Mouse (Mus musculus): Measurements from ENCODE around the gene Zdhhc17. TPM values are rescaled to one million over a fixed set of nuclear protein-coding genes. Genes with fewer than 3 reads are reported as not detected.

Gene Zdhhc17
- polyA plus RNA-seq, 1 experiment from 2014 or later = 28.0 TPM

DNA sequence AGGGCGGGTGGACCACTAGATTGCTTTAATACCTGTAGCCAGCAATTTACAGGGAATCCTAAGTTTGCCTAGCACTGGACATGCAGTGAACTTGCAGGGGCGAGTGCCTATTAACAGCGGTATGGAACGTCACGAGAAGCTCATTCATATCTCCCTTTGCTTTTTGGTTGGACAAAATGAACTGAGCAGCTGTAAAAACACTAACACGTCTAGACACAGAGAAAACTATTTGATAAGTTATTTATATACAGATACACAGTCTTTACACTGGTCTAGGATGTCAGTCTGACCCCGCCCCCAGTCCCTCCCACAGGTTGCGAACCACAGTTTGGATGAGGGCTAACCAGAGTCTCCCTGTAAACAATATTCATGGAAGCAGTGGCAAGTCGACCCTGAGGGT, 67.1 kb downstream of the Zdhhc17 start:
- ATAC-seq (replicated peaks; ENCODE audit: low FRiP score) = no peak
- no peak overlapping the region for H3K27ac ChIP-seq (ENCODE audit: low read depth, low read length)
- H3K36me3 ChIP-seq (ENCODE audit: control insufficient read depth, insufficient read depth, low read length) = peaks cover 8% of the 10 kb centered on the region; the same call in 1 of the 2 replicates

DNA sequence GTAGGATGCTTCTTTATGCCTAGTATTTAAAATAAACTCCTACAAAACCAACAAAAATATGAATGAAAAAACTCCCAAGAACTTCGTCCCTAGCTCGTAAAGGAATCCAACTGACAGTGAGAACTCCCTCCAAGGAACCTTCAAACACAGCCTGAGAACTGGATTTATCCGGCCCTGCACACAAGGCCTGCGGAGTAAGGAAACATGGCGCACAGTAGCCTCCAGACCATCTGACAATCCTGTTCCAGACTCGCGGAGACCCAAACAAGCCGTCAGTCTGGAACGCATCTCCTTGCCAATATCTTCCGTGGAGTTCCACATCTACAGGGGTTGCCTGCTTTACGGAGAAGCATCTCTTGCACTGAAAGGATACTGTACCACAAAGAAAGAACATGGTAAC, 68.0 kb downstream of the Zdhhc17 start:
- ATAC-seq (replicated peaks; ENCODE audit: low FRiP score) (no peak), DNase-seq (ENCODE audit: low spot score) (no peak)
- no peak overlapping the region for H3K9ac ChIP-seq (ENCODE audit: low read length)
- no peaks in the 10 kb centered on the region for H3K27me3 ChIP-seq (ENCODE audit: control insufficient read depth, insufficient read depth, low read length)
- H3K27ac ChIP-seq (ENCODE audit: low read depth, low read length) = no peak overlapping the region
- 98% methylated on average over 11 of the region's 11 CpGs for WGBS
- H3K4me2 ChIP-seq (ENCODE audit: low read depth, low read length, severe bottlenecking) = no peak overlapping the region
- H3K4me3 ChIP-seq (ENCODE audit: low read depth, low read length) = no peak overlapping the region
- H3K9me3 ChIP-seq (ENCODE audit: control insufficient read depth, low read length) = no peaks in the 10 kb centered on the region
- H3K4me1 ChIP-seq (replicated peaks; ENCODE audit: control insufficient read depth, insufficient read depth, low read length) = no peaks in the 10 kb centered on the region
- H3K36me3 ChIP-seq (ENCODE audit: control insufficient read depth, insufficient read depth, low read length) = peaks cover 8% of the 10 kb centered on the region; the same call in 1 of the 2 replicates

More for the DNA sequence above, 67.1 kb downstream of the Zdhhc17 start:
- no peaks in the 10 kb centered on the region for H3K9me3 ChIP-seq (ENCODE audit: control insufficient read depth, low read length)
- no peak overlapping the region for H3K4me2 ChIP-seq (ENCODE audit: low read depth, low read length, severe bottlenecking)
- no peaks in the 10 kb centered on the region for H3K27me3 ChIP-seq (ENCODE audit: control insufficient read depth, insufficient read depth, low read length)
- DNase-seq (ENCODE audit: low spot score) = no peak
- no peaks in the 10 kb centered on the region for H3K4me1 ChIP-seq (replicated peaks; ENCODE audit: control insufficient read depth, insufficient read depth, low read length)
- H3K9ac ChIP-seq (ENCODE audit: low read length) = no peak overlapping the region
- 91% methylated on average over 9 of the region's 9 CpGs for WGBS
- no peak overlapping the region for H3K4me3 ChIP-seq (ENCODE audit: low read depth, low read length)

DNA sequence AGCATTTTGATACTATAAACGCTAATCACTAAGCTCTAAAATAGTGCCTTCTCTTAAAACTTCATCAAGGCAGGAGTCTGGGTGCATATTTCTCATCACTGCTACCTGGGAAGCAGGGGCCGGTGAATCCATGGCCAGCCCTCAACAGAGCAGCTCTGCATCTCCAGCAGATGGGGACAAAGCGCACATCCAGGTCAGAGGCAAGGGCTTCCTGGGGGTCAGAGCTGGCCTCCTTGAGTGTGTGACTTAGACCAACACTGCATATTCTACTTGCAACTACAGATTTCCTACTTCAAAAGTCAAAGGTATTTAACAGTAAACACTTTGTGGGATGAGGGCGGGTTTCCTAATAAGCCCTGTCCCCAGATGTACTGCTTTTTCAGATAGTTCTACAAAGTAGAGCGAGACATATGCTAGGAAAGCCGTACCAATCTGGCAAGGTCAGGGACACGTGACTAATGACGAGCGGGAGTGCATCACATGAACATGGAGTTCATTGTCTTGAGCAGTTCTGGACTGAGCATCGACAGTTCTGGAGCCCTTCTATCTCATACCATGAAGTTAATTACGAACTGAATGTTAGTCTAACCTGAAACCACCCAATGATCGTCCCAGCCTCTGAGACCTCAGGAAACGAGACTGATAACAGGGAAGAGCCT, 69.1 kb downstream of the Zdhhc17 start:
- 88% methylated on average over 13 of the region's 13 CpGs for WGBS
- Histone ChIP-seq H3K4me1 (replicated peaks; ENCODE audit: control insufficient read depth, insufficient read depth, low read length) (no peaks in the 10 kb centered on the region), H3K27me3 (ENCODE audit: control insufficient read depth, insufficient read depth, low read length) (no peaks in the 10 kb centered on the region), H3K36me3 (ENCODE audit: control insufficient read depth, insufficient read depth, low read length) (peaks cover 8% of the 10 kb centered on the region; the same call in 1 of the 2 replicates), H3K9ac (ENCODE audit: low read length) (no peak overlapping the region), H3K27ac (ENCODE audit: low read depth, low read length) (no peak overlapping the region), H3K4me3 (ENCODE audit: low read depth, low read length) (no peak overlapping the region), H3K4me2 (ENCODE audit: low read depth, low read length, severe bottlenecking) (no peak overlapping the region), H3K9me3 (ENCODE audit: control insufficient read depth, low read length) (no peaks in the 10 kb centered on the region)
- DNase-seq (ENCODE audit: low spot score) = no peak
- ATAC-seq (replicated peaks; ENCODE audit: low FRiP score) = no peak

DNA sequence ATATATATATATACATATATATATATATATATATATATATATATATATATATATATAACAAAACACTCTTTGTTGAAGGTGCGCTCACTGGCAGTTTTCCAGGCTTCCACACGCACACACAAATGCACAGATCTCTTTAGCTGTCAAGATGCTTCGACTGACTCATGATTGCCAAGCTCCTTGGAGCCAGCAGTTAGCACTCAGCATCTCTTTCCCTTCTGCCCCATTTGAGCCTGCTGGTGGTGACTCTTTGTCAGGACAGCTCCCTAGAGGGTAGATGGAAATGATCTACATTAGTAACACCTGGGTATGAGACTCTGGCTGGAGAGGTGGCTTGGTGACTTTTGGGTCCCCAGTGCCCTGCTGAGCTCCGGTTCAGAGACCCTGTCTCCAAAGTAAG, 70.2 kb downstream of the Zdhhc17 start:
- H3K27ac ChIP-seq (ENCODE audit: low read depth, low read length) = no peak overlapping the region
- no peaks in the 10 kb centered on the region for H3K9me3 ChIP-seq (ENCODE audit: control insufficient read depth, low read length)
- no peak overlapping the region for H3K4me2 ChIP-seq (ENCODE audit: low read depth, low read length, severe bottlenecking)
- ATAC-seq (replicated peaks; ENCODE audit: low FRiP score) (no peak), DNase-seq (ENCODE audit: low spot score) (no peak)
- no peaks in the 10 kb centered on the region for H3K27me3 ChIP-seq (ENCODE audit: control insufficient read depth, insufficient read depth, low read length)
- H3K4me1 ChIP-seq (replicated peaks; ENCODE audit: control insufficient read depth, insufficient read depth, low read length) = no peaks in the 10 kb centered on the region
- H3K36me3 ChIP-seq (ENCODE audit: control insufficient read depth, insufficient read depth, low read length) = peaks cover 8% of the 10 kb centered on the region; the same call in 1 of the 2 replicates
- no peak overlapping the region for H3K4me3 ChIP-seq (ENCODE audit: low read depth, low read length)
- H3K9ac ChIP-seq (ENCODE audit: low read length) = no peak overlapping the region
- 86% methylated on average over 4 of the region's 4 CpGs for WGBS

DNA sequence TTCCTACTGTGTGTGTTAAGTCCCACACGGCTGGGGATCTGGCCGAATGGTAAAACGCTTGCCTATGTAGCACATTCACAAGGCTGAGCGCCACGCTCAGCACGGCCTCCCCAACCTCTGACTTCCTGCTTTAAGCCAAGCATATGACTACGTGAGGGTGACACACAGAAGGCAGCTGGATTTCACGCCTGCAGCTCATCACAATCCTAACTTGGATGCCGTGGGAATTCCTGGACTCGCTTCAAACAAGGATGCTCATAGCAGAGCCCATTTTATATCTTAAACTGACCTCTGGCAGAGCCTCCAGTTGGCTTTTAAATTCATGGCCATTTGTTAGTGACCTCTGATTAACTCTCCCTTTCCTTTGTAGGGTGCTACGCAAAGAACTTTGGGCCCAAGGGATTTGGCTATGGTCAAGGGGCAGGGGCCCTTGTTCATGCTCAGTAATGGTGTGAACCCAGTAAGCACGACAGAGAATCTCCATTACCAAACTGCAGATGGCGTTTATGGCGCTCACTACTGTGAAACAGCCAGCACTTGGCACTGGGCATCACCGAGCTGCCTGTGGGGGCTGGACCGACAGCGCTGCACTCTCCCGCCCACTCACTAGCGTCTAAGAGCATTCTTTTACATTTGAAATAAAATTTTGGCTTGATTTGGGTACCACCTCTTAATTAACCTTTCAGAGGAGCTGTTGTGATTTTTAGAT, 70.9 kb downstream of the Zdhhc17 start:
- no peaks in the 10 kb centered on the region for H3K4me1 ChIP-seq (replicated peaks; ENCODE audit: control insufficient read depth, insufficient read depth, low read length)
- H3K4me3 ChIP-seq (ENCODE audit: low read depth, low read length) = no peak overlapping the region
- H3K9ac ChIP-seq (ENCODE audit: low read length) = no peak overlapping the region
- no peak for ATAC-seq (replicated peaks; ENCODE audit: low FRiP score)
- H3K4me2 ChIP-seq (ENCODE audit: low read depth, low read length, severe bottlenecking) = no peak overlapping the region
- 91% methylated on average over 19 of the region's 19 CpGs for WGBS
- no peak overlapping the region for H3K27ac ChIP-seq (ENCODE audit: low read depth, low read length)
- no peak for DNase-seq (ENCODE audit: low spot score)
- H3K27me3 ChIP-seq (ENCODE audit: control insufficient read depth, insufficient read depth, low read length) = no peaks in the 10 kb centered on the region
- peaks cover 5% of the 10 kb centered on the region; the same call in 1 of the 2 replicates for H3K36me3 ChIP-seq (ENCODE audit: control insufficient read depth, insufficient read depth, low read length)
- no peaks in the 10 kb centered on the region for H3K9me3 ChIP-seq (ENCODE audit: control insufficient read depth, low read length)

DNA sequence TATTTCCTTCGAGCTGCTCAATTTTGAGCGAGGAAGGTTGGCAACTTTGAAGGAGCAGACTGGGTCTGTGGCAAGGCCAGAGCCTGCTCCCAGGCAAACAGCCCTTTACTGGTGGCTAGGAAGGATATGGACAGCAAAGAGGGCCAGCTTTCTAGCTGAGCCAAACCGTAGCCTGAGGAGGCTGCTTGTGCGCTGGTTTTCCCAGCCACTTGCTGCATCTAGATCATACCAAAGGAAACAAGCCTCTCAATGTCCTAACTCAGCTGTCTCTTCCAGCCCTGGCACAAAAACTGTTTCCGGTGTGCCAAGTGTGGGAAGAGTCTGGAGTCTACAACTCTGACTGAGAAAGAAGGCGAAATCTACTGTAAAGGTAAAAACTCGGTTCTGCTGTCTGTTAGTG, 71.6 kb downstream of the Zdhhc17 start:
- DNase-seq (ENCODE audit: low spot score) = no peak
- H3K4me1 ChIP-seq (replicated peaks; ENCODE audit: control insufficient read depth, insufficient read depth, low read length) = no peaks in the 10 kb centered on the region
- no peaks in the 10 kb centered on the region for H3K9me3 ChIP-seq (ENCODE audit: control insufficient read depth, low read length)
- H3K27me3 ChIP-seq (ENCODE audit: control insufficient read depth, insufficient read depth, low read length) = no peaks in the 10 kb centered on the region
- peaks cover 4% of the 10 kb centered on the region; the same call in 1 of the 2 replicates for H3K36me3 ChIP-seq (ENCODE audit: control insufficient read depth, insufficient read depth, low read length)
- WGBS = 93% methylated on average over 7 of the region's 7 CpGs
- H3K4me3 ChIP-seq (ENCODE audit: low read depth, low read length) = no peak overlapping the region
- H3K4me2 ChIP-seq (ENCODE audit: low read depth, low read length, severe bottlenecking) = no peak overlapping the region
- no peak overlapping the region for H3K27ac ChIP-seq (ENCODE audit: low read depth, low read length)
- H3K9ac ChIP-seq (ENCODE audit: low read length) = no peak overlapping the region
- no peak for ATAC-seq (replicated peaks; ENCODE audit: low FRiP score)

DNA sequence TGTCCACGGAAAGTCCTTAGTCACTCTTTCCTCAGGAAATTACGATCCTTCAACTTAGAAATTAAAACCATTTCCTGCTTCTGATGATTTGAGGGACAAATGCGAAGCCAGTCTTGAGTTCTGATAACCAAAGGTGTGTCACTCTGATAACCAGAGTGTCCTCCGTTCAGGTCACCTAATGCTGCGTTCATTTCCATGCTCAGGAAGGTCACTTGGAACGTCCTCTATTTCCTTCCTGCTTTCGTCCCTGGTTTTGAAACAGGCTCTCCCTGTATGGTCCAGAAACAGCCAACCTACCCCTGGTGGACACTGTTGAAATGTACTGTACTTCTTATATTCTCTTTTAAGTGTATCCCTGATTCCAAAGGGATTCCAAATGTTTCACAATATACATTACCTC, 74.3 kb downstream of the Zdhhc17 start:
- no peak for DNase-seq (ENCODE audit: low spot score)
- no peak overlapping the region for H3K4me2 ChIP-seq (ENCODE audit: low read depth, low read length, severe bottlenecking)
- no peaks in the 10 kb centered on the region for H3K27me3 ChIP-seq (ENCODE audit: control insufficient read depth, insufficient read depth, low read length)
- H3K9me3 ChIP-seq (ENCODE audit: control insufficient read depth, low read length) = no peaks in the 10 kb centered on the region
- no peak overlapping the region for H3K27ac ChIP-seq (ENCODE audit: low read depth, low read length)
- no peak overlapping the region for H3K4me3 ChIP-seq (ENCODE audit: low read depth, low read length)
- no peak for ATAC-seq (replicated peaks; ENCODE audit: low FRiP score)
- no peak overlapping the region for H3K9ac ChIP-seq (ENCODE audit: low read length)
- H3K36me3 ChIP-seq (ENCODE audit: control insufficient read depth, insufficient read depth, low read length) = peaks cover 4% of the 10 kb centered on the region; the same call in 1 of the 2 replicates
- peaks cover 7% of the 10 kb centered on the region; the same call in 1 of the 2 replicates for H3K4me1 ChIP-seq (replicated peaks; ENCODE audit: control insufficient read depth, insufficient read depth, low read length)
- WGBS = 88% methylated on average over 7 of the region's 7 CpGs

DNA sequence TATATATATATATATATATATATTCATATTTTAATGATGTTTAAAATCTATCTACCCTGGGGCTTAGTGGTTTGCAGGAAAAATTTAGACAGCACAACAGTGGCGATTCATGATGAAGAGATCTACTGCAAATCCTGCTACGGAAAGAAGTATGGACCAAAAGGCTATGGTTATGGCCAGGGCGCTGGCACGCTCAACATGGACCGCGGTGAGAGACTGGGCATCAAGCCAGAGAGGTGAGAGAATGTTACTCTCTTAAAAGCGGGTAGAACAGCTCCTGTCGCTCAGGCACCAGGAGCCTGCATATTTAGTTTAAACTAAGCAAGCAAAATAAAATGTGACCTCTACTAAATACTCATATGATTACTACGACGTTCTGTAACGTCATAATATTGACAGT, 74.9 kb downstream of the Zdhhc17 start:
- ATAC-seq (replicated peaks; ENCODE audit: low FRiP score) (no peak), DNase-seq (ENCODE audit: low spot score) (no peak)
- H3K4me2 ChIP-seq (ENCODE audit: low read depth, low read length, severe bottlenecking) = no peak overlapping the region
- H3K4me1 ChIP-seq (replicated peaks; ENCODE audit: control insufficient read depth, insufficient read depth, low read length) = peaks cover 7% of the 10 kb centered on the region; the same call in 1 of the 2 replicates
- H3K9me3 ChIP-seq (ENCODE audit: control insufficient read depth, low read length) = no peaks in the 10 kb centered on the region
- H3K4me3 ChIP-seq (ENCODE audit: low read depth, low read length) = no peak overlapping the region
- peaks cover 4% of the 10 kb centered on the region; the same call in 1 of the 2 replicates for H3K36me3 ChIP-seq (ENCODE audit: control insufficient read depth, insufficient read depth, low read length)
- no peak overlapping the region for H3K9ac ChIP-seq (ENCODE audit: low read length)
- no peaks in the 10 kb centered on the region for H3K27me3 ChIP-seq (ENCODE audit: control insufficient read depth, insufficient read depth, low read length)
- 97% methylated on average over 11 of the region's 11 CpGs for WGBS
- no peak overlapping the region for H3K27ac ChIP-seq (ENCODE audit: low read depth, low read length)
